Mouse (Mus musculus): Measurements from ENCODE around the gene 1110051M20Rik.

The 1110051M20Rik gene

GRCm38 (mm10) chr2:91345644-91346043 is 98.9 kb downstream of the 1110051M20Rik start:
- DNase-seq (ENCODE audit: low spot score) = no peak

- DNase-seq (ENCODE audit: low spot score) = no peak
Observed at GRCm38 (mm10) chr2:91339591-91339990, 104.9 kb downstream of the 1110051M20Rik start.

- DNase-seq (ENCODE audit: low spot score) = peak; percentile 49
Observed at GRCm38 (mm10) chr2:91335128-91335527, 109.4 kb downstream of the 1110051M20Rik start.

GRCm38 (mm10) chr2:91331051-91331843 is 113.3 kb downstream of the 1110051M20Rik start:
- no peak for DNase-seq (ENCODE audit: low spot score)

GRCm38 (mm10) chr2:91329996-91330738 is 114.3 kb downstream of the 1110051M20Rik start:
- DNase-seq (ENCODE audit: low spot score) = no peak

GRCm38 (mm10) chr2:91328729-91329125 is 115.8 kb downstream of the 1110051M20Rik start:
- no peak for DNase-seq (ENCODE audit: low spot score)

- no peak for DNase-seq (ENCODE audit: low spot score)
Observed at GRCm38 (mm10) chr2:91327968-91328728, 116.4 kb downstream of the 1110051M20Rik start.

- DNase-seq (ENCODE audit: low spot score) = no peak
Observed at GRCm38 (mm10) chr2:91326746-91327350, 117.7 kb downstream of the 1110051M20Rik start.

GRCm38 (mm10) chr2:91324761-91325421 is 119.6 kb downstream of the 1110051M20Rik start:
- DNase-seq (ENCODE audit: low spot score) = no peak

- no peak for DNase-seq (ENCODE audit: low spot score)
Observed at GRCm38 (mm10) chr2:91324346-91324745, 120.2 kb downstream of the 1110051M20Rik start.

GRCm38 (mm10) chr2:91322490-91322889 is 122.0 kb downstream of the 1110051M20Rik start:
- DNase-seq (ENCODE audit: low spot score) = no peak

- DNase-seq (ENCODE audit: low spot score) = no peak
Observed at GRCm38 (mm10) chr2:91321923-91322322, 122.6 kb downstream of the 1110051M20Rik start.

- DNase-seq (ENCODE audit: low spot score) = no peak
Observed at GRCm38 (mm10) chr2:91320559-91321529, 123.7 kb downstream of the 1110051M20Rik start.

GRCm38 (mm10) chr2:91314184-91314583 is 130.3 kb downstream of the 1110051M20Rik start:
- no peak for DNase-seq (ENCODE audit: low spot score)

- DNase-seq (ENCODE audit: low spot score) = no peak
Observed at GRCm38 (mm10) chr2:91312578-91313311, 131.8 kb downstream of the 1110051M20Rik start.

- DNase-seq (ENCODE audit: low spot score) = no peak
Observed at GRCm38 (mm10) chr2:91309546-91309945, 135.0 kb downstream of the 1110051M20Rik start.

GRCm38 (mm10) chr2:91308680-91309079 is 135.8 kb downstream of the 1110051M20Rik start:
- DNase-seq (ENCODE audit: low spot score) = no peak

GRCm38 (mm10) chr2:91306589-91306988 is 137.9 kb downstream of the 1110051M20Rik start:
- DNase-seq (ENCODE audit: low spot score) = no peak

GRCm38 (mm10) chr2:91305926-91306325 is 138.6 kb downstream of the 1110051M20Rik start:
- DNase-seq (ENCODE audit: low spot score) = no peak

GRCm38 (mm10) chr2:91302845-91303244 is 141.7 kb downstream of the 1110051M20Rik start:
- no peak for DNase-seq (ENCODE audit: low spot score)
